Mouse (Mus musculus): Measurements from ENCODE around the gene Pacrg. TPM values are rescaled to one million over a fixed set of nuclear protein-coding genes. Genes with fewer than 3 reads are reported as not detected.

Gene Pacrg
- total and polyA plus RNA-seq, 3 experiments, result 0.11 TPM; not detected in 2

GRCm38 (mm10) chr17:10588922-10589400 is 251.2 kb downstream of the Pacrg start:
- no peak for TF ChIP-seq CTCF (IDR thresholded peaks at IDR 0.05; ENCODE audit: low read depth, low read length)
- no peak for TF ChIP-seq TAL1 (conservative IDR thresholded peaks at IDR 0.05; ENCODE audit: low read depth, low read length)
- TF ChIP-seq GATA2 (IDR thresholded peaks at IDR 0.05; ENCODE audit: borderline replicate concordance, low read depth, low read length), result no peak
- no peak for TF ChIP-seq POLR2AphosphoS5 (IDR thresholded peaks at IDR 0.05; ENCODE audit: insufficient replicate concordance, low read depth, low read length)
- TF ChIP-seq GATA1 (IDR thresholded peaks at IDR 0.05; ENCODE audit: borderline replicate concordance, low read length), result no peak
- no peak for ATAC-seq (ENCODE audit: extremely low read depth, insufficient number of reproducible peaks, low FRiP score, poor library complexity, severe bottlenecking)
- Histone ChIP-seq H3K9me3 (replicated peaks) (peaks cover 3% of the 10 kb centered on the region; the same call in 1 of the 2 replicates), H3K4me1 (ENCODE audit: insufficient read depth, low read depth, low read length) (no peaks in the 10 kb centered on the region), H3K4me3 (ENCODE audit: low read depth, low read length) (no peak overlapping the region), H3K36me3 (replicated peaks) (no peaks in the 10 kb centered on the region), H3K27me3 (ENCODE audit: insufficient read depth, low read length) (peaks cover 11% of the 10 kb centered on the region; the same call in 1 of the 2 replicates)
- no peak for DNase-seq (ENCODE audit: low spot score)

GRCm38 (mm10) chr17:10583301-10583700 is 256.8 kb downstream of the Pacrg start:
- TF ChIP-seq TAL1 (conservative IDR thresholded peaks at IDR 0.05; ENCODE audit: low read depth, low read length), result no peak
- H3K27me3 ChIP-seq (ENCODE audit: insufficient read depth, low read length), result peaks cover 9% of the 10 kb centered on the region; the same call in 1 of the 2 replicates
- DNase-seq (ENCODE audit: low spot score), result no peak
- no peaks in the 10 kb centered on the region for H3K9me3 ChIP-seq (replicated peaks)
- no peak overlapping the region for H3K4me3 ChIP-seq (ENCODE audit: low read depth, low read length)
- no peaks in the 10 kb centered on the region for H3K4me1 ChIP-seq (ENCODE audit: insufficient read depth, low read depth, low read length)
- ATAC-seq (ENCODE audit: extremely low read depth, insufficient number of reproducible peaks, low FRiP score, poor library complexity, severe bottlenecking), result no peak
- H3K36me3 ChIP-seq (replicated peaks), result no peaks in the 10 kb centered on the region

GRCm38 (mm10) chr17:10575306-10575705 is 264.8 kb downstream of the Pacrg start:
- no peaks in the 10 kb centered on the region for H3K4me1 ChIP-seq (ENCODE audit: insufficient read depth, low read depth, low read length)
- H3K27me3 ChIP-seq (ENCODE audit: insufficient read depth, low read length), result 0 out of 2 replicates have a peak, but pooled peaks cover 4% of the 10 kb centered on the region
- DNase-seq (ENCODE audit: low spot score), result no peak
- TF ChIP-seq GATA2 (IDR thresholded peaks at IDR 0.05; ENCODE audit: borderline replicate concordance, low read depth, low read length) (no peak), TAL1 (conservative IDR thresholded peaks at IDR 0.05; ENCODE audit: low read depth, low read length) (no peak), CTCF (IDR thresholded peaks at IDR 0.05; ENCODE audit: low read depth, low read length) (no peak), POLR2AphosphoS5 (IDR thresholded peaks at IDR 0.05; ENCODE audit: insufficient replicate concordance, low read depth, low read length) (no peak)
- ATAC-seq (ENCODE audit: extremely low read depth, insufficient number of reproducible peaks, low FRiP score, poor library complexity, severe bottlenecking), result no peak
- no peaks in the 10 kb centered on the region for H3K36me3 ChIP-seq (replicated peaks)
- H3K4me3 ChIP-seq (ENCODE audit: low read depth, low read length), result no peak overlapping the region
- no peaks in the 10 kb centered on the region for H3K9me3 ChIP-seq (replicated peaks)

- no peaks in the 10 kb centered on the region for H3K36me3 ChIP-seq (replicated peaks)
- no peaks in the 10 kb centered on the region for H3K9me3 ChIP-seq (replicated peaks)
- no peak overlapping the region for H3K4me3 ChIP-seq (ENCODE audit: low read depth, low read length)
- ATAC-seq (ENCODE audit: extremely low read depth, insufficient number of reproducible peaks, low FRiP score, poor library complexity, severe bottlenecking) (no peak), DNase-seq (ENCODE audit: low spot score) (no peak)
- H3K27me3 ChIP-seq (ENCODE audit: insufficient read depth, low read length), result no peaks in the 10 kb centered on the region
- no peaks in the 10 kb centered on the region for H3K4me1 ChIP-seq (ENCODE audit: insufficient read depth, low read depth, low read length)
- TF ChIP-seq POLR2AphosphoS5 (IDR thresholded peaks at IDR 0.05; ENCODE audit: insufficient replicate concordance, low read depth, low read length), result no peak
- TF ChIP-seq TAL1 (conservative IDR thresholded peaks at IDR 0.05; ENCODE audit: low read depth, low read length), result no peak
- TF ChIP-seq GATA2 (IDR thresholded peaks at IDR 0.05; ENCODE audit: borderline replicate concordance, low read depth, low read length), result no peak
- TF ChIP-seq GATA1 (IDR thresholded peaks at IDR 0.05; ENCODE audit: borderline replicate concordance, low read length), result no peak
- no peak for TF ChIP-seq CTCF (IDR thresholded peaks at IDR 0.05; ENCODE audit: low read depth, low read length)
Measured at GRCm38 (mm10) chr17:10572436-10572835, 267.7 kb downstream of the Pacrg start.

- Histone ChIP-seq H3K36me3 (replicated peaks) (no peaks in the 10 kb centered on the region), H3K9me3 (replicated peaks) (no peaks in the 10 kb centered on the region), H3K27me3 (ENCODE audit: insufficient read depth, low read length) (no peaks in the 10 kb centered on the region), H3K4me1 (ENCODE audit: insufficient read depth, low read depth, low read length) (no peaks in the 10 kb centered on the region), H3K4me3 (ENCODE audit: low read depth, low read length) (no peak overlapping the region)
- TF ChIP-seq TAL1 (conservative IDR thresholded peaks at IDR 0.05; ENCODE audit: low read depth, low read length) (no peak), POLR2AphosphoS5 (IDR thresholded peaks at IDR 0.05; ENCODE audit: insufficient replicate concordance, low read depth, low read length) (no peak), CTCF (IDR thresholded peaks at IDR 0.05; ENCODE audit: low read depth, low read length) (no peak), GATA1 (IDR thresholded peaks at IDR 0.05; ENCODE audit: borderline replicate concordance, low read length) (no peak), GATA2 (IDR thresholded peaks at IDR 0.05; ENCODE audit: borderline replicate concordance, low read depth, low read length) (no peak)
- DNase-seq (ENCODE audit: low spot score), result no peak
- no peak for ATAC-seq (ENCODE audit: extremely low read depth, insufficient number of reproducible peaks, low FRiP score, poor library complexity, severe bottlenecking)
Measured at GRCm38 (mm10) chr17:10569270-10569669, 270.8 kb downstream of the Pacrg start.

GRCm38 (mm10) chr17:10567411-10567810 is 272.7 kb downstream of the Pacrg start:
- no peak for ATAC-seq (ENCODE audit: extremely low read depth, insufficient number of reproducible peaks, low FRiP score, poor library complexity, severe bottlenecking)
- no peak for TF ChIP-seq TAL1 (conservative IDR thresholded peaks at IDR 0.05; ENCODE audit: low read depth, low read length)
- TF ChIP-seq CTCF (IDR thresholded peaks at IDR 0.05; ENCODE audit: low read depth, low read length), result no peak
- Histone ChIP-seq H3K9me3 (replicated peaks) (no peaks in the 10 kb centered on the region), H3K4me3 (ENCODE audit: low read depth, low read length) (no peak overlapping the region), H3K4me1 (ENCODE audit: insufficient read depth, low read depth, low read length) (no peaks in the 10 kb centered on the region), H3K36me3 (replicated peaks) (no peaks in the 10 kb centered on the region), H3K27me3 (ENCODE audit: insufficient read depth, low read length) (no peaks in the 10 kb centered on the region)
- DNase-seq (ENCODE audit: low spot score), result no peak

GRCm38 (mm10) chr17:10564191-10564590 is 275.9 kb downstream of the Pacrg start:
- no peak for ATAC-seq (ENCODE audit: extremely low read depth, insufficient number of reproducible peaks, low FRiP score, poor library complexity, severe bottlenecking)
- no peaks in the 10 kb centered on the region for H3K27me3 ChIP-seq (ENCODE audit: insufficient read depth, low read length)
- no peaks in the 10 kb centered on the region for H3K9me3 ChIP-seq (replicated peaks)
- TF ChIP-seq GATA1 (IDR thresholded peaks at IDR 0.05; ENCODE audit: borderline replicate concordance, low read length), result no peak
- no peak overlapping the region for H3K4me3 ChIP-seq (ENCODE audit: low read depth, low read length)
- no peak for DNase-seq (ENCODE audit: low spot score)
- no peaks in the 10 kb centered on the region for H3K36me3 ChIP-seq (replicated peaks)
- no peaks in the 10 kb centered on the region for H3K4me1 ChIP-seq (ENCODE audit: insufficient read depth, low read depth, low read length)

Data from G1E (cell line).